ENCODE assay signal across 14 mouse cellular contexts in the genomic region with DNA sequence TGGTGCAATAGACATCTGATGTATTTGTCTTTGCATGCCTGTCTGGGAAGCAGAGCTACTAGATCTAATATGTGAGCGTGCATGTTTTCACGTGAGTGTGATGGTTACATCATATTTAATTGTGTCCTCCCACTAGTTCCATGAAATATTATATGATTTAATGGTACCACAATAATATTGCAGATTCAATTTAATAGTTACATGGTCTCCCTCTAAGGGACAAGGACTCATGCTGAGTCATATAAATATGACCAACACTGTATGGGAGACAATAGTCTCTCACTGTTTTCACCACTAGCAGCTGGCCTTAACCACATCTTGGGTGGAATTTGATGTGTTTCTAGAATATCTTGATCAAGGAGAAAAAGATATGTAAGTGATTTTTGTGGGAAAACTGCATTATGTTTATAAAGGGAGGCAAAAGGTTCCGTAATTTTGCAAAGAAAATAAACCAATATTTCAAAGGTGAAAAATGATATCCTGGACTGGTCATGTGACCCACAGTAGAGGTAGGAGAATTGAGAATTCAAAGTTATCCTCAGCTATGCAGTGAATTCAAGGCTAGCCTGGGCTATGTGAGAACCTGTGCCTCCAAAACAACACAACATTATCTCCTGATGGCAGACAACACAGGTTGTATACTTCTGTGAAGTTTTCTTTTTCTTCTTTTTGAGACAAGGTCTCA.
"Had no signal": no experiment of that assay in that cellular context is flagged by ENCODE, and none has a peak within 500 bp of the region (broad histone marks: within the 10 kb centered on the region; RNA-seq: fewer than 3 reads in every experiment).

No protein-coding gene starts in this region.

- H3K4me1 ChIP-seq: midbrain, embryonic 15.5 days had no signal

- H3K27ac ChIP-seq: midbrain, embryonic 10.5 days; midbrain, embryonic 13.5 days; midbrain, embryonic 15.5 days; neural tube, embryonic 12.5 days; stomach, embryonic 15.5 days; stomach, postnatal 0 days had no signal

- H3K4me2 ChIP-seq: lung, embryonic 14.5 days; midbrain, embryonic 13.5 days; midbrain, embryonic 15.5 days; neural tube, embryonic 12.5 days; stomach, embryonic 15.5 days had no signal

- H3K36me3 ChIP-seq: midbrain, embryonic 10.5 days; midbrain, embryonic 13.5 days; midbrain, embryonic 15.5 days; neural tube, embryonic 12.5 days; stomach, embryonic 15.5 days had no signal

- H3K9me3 ChIP-seq: midbrain, embryonic 10.5 days; midbrain, embryonic 13.5 days; midbrain, embryonic 15.5 days; neural tube, embryonic 12.5 days; stomach, embryonic 15.5 days had no signal

- H3K27me3 ChIP-seq: midbrain, embryonic 13.5 days; midbrain, embryonic 15.5 days; neural tube, embryonic 12.5 days; stomach, embryonic 15.5 days had no signal

- DNase-seq: lung, adult 18-20 months; lung, embryonic 14.5 days; lung, postnatal 10 days; lung, postnatal 4 days; right cerebral cortex, postnatal 14 days; thymus, adult 2 months; thymus, postnatal 25 days; thymus, postnatal 4 days had no signal

- H3K9ac ChIP-seq: lung, embryonic 14.5 days; midbrain, embryonic 13.5 days; midbrain, embryonic 15.5 days; neural tube, embryonic 12.5 days; stomach, embryonic 15.5 days had no signal

- ATAC-seq: midbrain, embryonic 13.5 days; midbrain, embryonic 15.5 days had no signal

- H3K4me3 ChIP-seq: midbrain, embryonic 10.5 days; midbrain, embryonic 13.5 days; midbrain, embryonic 15.5 days; neural tube, embryonic 12.5 days; stomach, embryonic 15.5 days had no signal
